Mouse (Mus musculus) gastrocnemius, postnatal 14 days (tissue): Measurements from ENCODE around the gene Kmt5a. TPM values are rescaled to one million over a fixed set of nuclear protein-coding genes. Genes with fewer than 3 reads are reported as not detected.

Experiments used
- DNase-seq: peaks from one replicate; pipeline ENCODE4 v3.0.0; 2021; ENCODE audit warnings: mixed read lengths
- intact Hi-C: fragments of 180-260 bp; cut with DNase I; formaldehyde crosslinking; loops from one replicate; pipeline ENCODE4 v1.15.1; 2025; ENCODE audit warnings: low total_unique reads
- long read RNA-seq, 2 experiments: library from polyadenylated mRNA; stranded (forward); transcript quantifications; one replicate each; pipeline ENCODE4 v2.0.0; 2021
- total RNA-seq, 2 experiments: library from RNA; stranded (reverse); gene quantifications; 2 replicates each; pipeline ENCODE4 v1.2.3; 2021

The Kmt5a gene
- total RNA-seq, result 10 to 100 TPM; 56.4 to 66.0 TPM
- long read RNA-seq, experiment 1, transcript Kmt5a-209 (8 exons, 2,112 nt), result minor isoform, 6 of 51 reads
- long read RNA-seq, experiment 1, transcript Kmt5a-202 (7 exons, 1,425 nt), result major isoform, 19 of 51 reads
- long read RNA-seq, experiment 1, partial matches to known transcripts, result 8 of 51 reads
- long read RNA-seq, experiment 1, other reads (novel, unspliced or antisense), result 13 of 51 reads
- long read RNA-seq, experiment 2, transcript Kmt5a-202 (7 exons, 1,425 nt), result major isoform, 23 of 73 reads
- long read RNA-seq, experiment 2, transcript Kmt5a-201 (8 exons, 2,739 nt), result minor isoform, 12 of 73 reads
- long read RNA-seq, experiment 2, partial matches to known transcripts, result 13 of 73 reads
- long read RNA-seq, experiment 2, other reads (novel, unspliced or antisense), result 21 of 73 reads

DNA sequence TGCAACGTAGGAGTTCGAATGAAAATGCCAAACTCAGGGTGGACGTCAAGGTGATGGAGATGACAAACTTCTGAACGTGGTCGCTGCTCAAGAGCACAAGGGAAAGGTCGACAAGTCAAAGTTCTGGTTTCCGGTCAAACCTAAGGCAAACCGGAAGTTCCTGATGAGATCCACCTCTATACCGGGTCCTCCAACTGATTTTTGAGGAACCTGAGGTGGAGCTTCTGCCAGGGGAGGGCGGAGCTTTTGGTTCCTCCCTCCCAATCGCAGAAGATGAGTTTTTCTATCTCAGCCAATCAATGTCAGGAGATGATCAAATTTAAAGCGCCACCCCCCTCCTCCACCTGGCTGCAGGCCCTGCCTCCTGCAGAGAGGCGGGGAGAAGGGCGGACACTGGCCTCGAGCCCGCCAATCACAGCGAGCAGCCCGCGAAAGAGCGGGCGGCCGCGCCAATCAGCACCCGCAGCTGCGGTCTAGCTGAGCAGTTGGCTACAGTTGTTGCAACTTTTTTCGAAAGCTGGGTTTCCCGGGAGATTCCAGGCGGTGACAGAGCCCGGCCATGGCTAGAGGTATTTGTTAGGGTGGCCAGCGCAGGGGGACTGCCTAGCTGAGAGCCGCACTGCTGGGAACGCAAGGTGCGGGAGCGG, at the start of gene Kmt5a:
Gene Kmt5a (plus strand): TSS at position 484 of the 647 bp plus-strand sequence.
- intact Hi-C loops, result loop anchor here (5.0 kb wide), 1 partner anchor 98 kb away; no protein-coding TSS in a partner anchor
- DNase-seq, result peak; percentile 93

DNA sequence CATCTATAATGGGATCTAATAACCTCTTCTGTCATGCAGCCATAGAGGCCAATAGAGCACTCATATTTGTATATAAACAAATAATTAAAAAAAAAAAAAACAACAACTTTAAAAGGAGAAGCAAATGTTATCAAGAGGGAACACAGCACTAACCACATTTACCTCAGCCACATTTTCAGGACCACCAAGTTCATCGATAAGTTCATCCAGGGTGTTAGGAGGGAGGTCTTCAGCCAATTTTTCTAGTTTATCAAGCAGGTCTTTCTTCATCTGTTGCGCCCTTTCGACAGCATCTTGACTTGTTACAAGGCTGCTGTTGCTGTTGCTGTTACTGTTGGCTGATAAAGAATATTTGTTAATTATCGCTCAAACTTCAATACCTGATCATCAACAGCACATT, 47.3 kb upstream of the Kmt5a start:
- intact Hi-C loops, result no loop called here
- no peak for DNase-seq

DNA sequence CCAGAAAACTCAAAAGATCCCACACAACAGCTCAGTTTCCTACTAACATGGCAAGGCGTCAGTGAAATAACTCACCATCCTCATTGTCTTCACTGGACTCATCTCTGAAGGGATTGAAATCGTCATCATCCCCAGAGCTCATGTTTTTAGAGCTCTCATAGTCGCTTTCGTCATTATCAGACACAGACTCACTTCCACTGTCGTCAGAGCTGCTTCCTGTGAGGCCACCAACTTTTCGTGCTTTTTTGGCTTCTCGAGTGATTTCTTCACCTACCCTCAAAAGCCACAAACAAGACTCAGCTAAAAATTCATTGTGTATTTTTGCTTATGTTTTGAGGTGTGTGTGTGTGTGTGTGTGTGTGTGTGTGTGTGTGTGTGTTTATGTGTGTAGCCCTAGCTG, 46.0 kb upstream of the Kmt5a start:
- no peak for DNase-seq
- intact Hi-C loops, result no loop called here

DNA sequence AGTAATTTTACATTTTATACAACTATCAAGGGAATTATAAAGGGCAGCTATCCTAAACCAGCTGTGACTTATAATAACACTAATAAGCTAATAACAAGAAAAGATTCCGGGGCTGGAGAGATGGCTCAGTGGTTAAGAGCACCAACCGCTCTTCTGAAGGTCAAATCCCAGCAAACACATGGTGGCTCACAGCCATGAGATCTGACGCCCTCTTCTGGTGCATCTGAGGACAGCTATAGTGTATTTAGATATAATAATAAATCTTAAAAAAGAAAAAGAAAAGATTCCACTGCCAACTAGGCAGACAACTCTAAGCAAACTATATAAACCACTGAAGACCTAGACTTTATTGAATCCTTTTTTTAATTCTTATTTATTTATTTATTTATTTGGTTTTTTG, 28.9 kb upstream of the Kmt5a start:
- intact Hi-C loops, result loop anchor here (5.0 kb wide), 1 partner anchor 39 kb away; no protein-coding TSS in a partner anchor

DNA sequence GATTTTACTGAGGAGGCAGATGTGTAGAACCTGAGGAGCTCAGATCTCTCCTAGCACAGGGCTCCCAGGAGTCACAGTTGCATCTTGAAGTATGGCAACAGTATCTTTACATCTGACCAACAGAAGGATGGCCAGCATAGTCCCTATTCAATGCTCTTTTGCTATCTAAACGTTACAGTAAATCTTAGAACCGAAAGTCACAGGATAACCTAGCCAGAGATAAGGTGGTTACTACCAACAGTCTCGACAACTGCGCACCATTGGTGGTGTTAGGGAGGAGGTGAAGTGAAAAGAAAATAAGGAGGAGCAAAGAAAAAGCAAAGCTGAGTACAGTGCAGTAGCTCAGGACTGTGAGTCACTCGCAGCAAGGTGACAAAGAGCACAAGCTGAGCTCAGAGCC, 27.6 kb upstream of the Kmt5a start:
- intact Hi-C loops, result loop anchor here (5.0 kb wide), 1 partner anchor 40 kb away; no protein-coding TSS in a partner anchor
- no peak for DNase-seq

More for the DNA sequence above, 28.9 kb upstream of the Kmt5a start:
- no peak for DNase-seq

DNA sequence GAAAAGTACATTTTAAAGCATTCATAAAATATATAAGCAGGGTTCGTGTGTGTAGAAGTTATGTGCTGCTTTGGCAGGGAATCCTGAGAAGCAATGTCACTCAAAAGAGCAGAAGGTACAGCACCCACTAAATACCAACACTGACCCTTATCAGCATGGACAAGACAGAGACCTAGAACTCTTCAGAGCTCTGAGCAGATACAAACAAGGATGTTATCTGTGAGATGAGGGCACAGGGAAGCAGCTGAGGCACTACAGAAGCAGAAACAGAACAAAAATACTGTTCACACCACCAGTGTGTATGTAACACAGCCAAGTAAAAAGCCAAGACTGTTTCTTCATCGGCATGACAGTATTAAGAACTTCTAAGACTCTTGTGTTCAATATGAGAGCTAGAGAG, 20.8 kb upstream of the Kmt5a start:
- intact Hi-C loops, result no loop called here
- DNase-seq, result no peak

DNA sequence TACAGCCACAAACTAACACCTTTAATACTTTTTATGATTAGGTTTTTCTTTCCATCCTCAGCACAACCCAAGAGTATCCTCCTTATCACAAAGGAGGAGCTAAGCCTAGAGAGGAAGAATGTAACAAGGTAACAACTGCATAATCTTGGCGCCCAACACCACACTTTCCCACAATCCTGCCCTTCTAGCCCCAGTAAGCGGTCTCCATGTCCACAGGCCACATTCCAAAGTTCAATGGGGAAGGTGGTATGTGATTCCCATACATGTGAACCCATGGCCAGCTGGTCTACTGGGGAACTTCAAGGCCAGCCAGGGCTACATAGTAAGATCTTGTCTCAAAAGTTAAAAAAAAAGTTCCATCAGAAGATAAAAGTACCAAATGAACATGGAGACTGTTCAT, 17.9 kb upstream of the Kmt5a start:
- no peak for DNase-seq
- intact Hi-C loops, result no loop called here

DNA sequence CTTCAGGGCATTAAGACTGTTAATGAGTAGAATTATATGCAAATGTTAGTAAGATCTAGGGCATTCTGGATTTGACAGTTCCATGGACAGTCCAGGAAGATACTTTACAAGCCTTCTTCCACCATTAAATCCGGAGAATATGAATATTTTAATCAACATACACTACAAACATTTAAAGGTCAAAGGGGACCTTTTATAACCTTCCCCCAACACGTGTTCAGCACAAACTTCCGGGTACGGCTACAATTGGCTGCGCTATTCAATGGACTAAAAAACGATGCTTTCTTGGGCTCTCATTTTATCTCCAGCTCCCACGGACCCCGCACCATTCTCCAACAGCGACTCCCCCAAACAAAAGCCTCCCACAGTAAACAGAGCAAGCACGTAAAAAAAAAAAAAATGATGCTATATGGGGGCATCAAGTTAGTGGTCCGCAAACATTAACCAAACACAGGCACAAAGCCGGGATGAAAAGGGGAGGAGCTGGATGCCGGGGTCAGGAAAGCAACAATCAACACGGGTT, 15.5 kb upstream of the Kmt5a start:
- intact Hi-C loops, result no loop called here
- DNase-seq, result no peak

DNA sequence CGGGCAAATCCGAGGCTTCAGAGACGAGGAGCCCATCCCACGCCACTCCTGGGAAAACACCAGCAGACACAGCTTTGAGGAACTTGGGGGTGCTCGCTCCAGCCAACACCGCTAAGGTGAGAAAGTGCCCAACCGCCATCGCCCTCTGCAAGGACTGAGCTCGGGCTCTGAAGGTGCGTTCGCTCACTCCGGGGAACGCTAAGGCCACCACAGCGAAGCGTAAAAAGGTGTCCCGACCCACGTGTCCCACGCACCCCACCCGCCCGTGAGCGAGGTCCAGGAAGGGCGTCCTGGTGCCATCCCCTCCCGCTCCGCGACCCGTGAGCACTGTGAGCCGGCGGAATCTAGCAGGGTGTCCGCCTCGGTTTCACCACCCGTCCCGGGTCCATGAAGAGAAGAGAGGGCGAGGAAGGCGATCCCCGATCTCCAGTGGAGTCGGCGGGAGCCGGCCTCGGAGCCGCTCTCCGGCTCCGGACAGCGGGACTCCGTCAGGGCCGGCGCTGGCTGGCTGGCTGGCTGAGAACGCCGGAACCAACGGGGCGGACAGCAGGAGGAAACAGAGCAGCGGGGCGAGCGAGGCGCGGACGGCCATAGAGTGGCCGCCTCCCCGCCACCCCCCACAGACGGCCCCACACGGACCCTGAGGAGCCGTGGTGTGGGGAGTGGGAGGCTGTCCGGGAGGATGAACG, 14.9 kb upstream of the Kmt5a start:
- peak; percentile 17 for DNase-seq
- intact Hi-C loops, result loop anchor here (5.0 kb wide), 1 partner anchor 117 kb away; the partner anchor contains the start of gene Tmed2

DNA sequence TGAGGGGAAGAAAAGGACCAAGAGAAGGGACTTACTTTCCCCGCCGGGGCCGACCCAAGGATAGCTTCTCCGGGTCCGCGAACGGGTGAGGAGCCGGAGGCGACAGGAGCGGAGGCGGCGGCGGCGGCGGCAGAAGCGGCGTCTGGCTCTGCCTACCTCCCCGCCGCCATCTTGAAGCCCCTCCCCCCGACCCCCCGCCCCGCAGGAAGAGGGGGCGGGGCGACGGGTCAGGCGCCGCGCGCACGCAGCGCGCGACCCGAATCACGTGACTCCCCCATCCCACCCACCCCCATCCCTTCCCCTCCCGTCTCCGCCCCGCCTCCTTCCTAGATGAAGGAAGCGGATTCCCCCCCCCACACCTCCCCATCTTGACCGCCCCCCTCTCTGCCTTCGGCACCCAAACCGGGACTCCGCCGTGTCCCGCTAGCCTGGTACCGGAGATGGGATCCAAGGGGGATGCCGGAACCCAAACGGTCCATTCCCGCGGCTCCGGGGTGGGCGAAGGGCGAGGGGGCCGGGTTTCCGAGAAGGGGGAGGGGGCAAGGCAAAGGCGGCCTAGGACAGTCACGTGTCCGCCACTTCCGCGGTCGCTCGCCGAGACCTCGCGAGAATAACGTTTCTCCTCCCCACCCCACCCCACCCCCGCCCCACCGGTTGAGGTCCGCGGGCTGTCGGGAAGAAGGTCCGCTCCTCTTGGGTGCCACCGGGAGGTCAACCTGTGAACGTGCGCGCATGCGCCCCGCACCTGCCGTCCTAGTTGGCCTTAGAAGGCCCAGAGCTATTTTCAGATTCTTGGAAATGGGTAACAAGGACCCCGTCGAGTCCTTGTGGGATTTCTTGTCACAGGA, 14.1 kb upstream of the Kmt5a start, which contains the start of gene Sbno1:
Gene Sbno1 (minus strand): TSS at position 590 of the 848 bp plus-strand sequence.
- peak; percentile 94 for DNase-seq
- intact Hi-C loops, result loop anchor here (5.0 kb wide), 1 partner anchor 117 kb away; the partner anchor contains the start of gene Tmed2

DNA sequence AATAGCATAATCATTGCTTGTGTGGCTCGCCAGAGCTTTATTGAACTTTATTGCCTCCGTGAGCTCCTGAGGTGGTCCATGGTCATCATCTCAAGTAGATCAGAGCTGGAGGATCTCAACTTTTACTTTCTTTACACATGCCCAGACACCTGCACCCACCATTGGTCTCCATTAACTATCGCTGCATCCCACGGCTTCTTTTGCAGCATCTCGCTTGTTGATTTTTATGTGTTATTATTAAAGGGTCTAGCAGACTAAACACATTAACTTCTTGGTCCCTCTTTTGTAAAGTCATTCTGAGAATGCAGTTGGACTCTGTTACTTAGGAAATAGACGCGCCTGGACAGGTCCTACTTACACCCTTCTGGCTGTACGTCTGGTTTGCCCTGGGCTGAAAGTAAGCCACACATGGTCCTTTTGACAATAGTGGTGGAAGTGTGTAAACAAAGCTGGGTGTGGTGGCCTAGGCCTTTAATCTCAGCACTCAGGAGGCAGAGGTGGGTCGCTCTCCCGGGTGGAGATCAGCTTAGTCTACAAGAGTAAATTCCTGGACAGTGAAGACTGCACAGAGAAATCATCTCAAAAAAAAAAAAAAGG, 13.2 kb upstream of the Kmt5a start:
- intact Hi-C loops, result loop anchor here (5.0 kb wide), 1 partner anchor 116 kb away; the partner anchor contains the start of gene Tmed2
- no peak for DNase-seq

DNA sequence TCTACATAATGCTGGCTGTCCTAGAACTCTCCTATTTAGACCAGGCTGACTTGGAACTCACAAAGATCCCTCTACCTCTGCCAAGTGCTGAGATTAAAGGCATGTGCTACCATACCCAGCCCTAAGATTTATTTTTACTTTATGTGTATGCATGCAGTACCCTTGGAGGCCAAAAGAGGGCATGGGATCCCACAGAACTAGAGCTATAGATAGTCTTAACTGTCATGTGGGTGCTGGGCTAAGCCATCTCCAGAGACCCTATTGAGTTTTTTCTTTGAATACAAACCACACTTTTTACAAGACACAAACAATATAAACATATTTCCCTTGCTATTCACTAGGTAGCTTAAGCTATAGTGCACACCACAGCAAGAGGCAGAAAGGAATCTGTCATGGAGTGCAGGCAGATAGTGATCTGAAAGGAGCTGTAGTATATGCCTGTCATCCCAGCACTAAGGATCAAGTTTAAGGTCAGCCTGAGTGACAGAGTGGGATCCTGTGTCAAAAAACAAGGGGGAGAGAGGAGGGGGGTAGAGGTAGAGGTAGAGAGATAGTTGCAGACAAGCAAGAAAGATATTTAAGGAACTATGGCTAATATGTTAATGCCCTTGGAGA, 7.2 kb upstream of the Kmt5a start:
- intact Hi-C loops, result loop anchor here (5.0 kb wide), 1 partner anchor 120 kb away; the partner anchor contains the start of gene Ddx55
- DNase-seq, result peak; percentile 57

DNA sequence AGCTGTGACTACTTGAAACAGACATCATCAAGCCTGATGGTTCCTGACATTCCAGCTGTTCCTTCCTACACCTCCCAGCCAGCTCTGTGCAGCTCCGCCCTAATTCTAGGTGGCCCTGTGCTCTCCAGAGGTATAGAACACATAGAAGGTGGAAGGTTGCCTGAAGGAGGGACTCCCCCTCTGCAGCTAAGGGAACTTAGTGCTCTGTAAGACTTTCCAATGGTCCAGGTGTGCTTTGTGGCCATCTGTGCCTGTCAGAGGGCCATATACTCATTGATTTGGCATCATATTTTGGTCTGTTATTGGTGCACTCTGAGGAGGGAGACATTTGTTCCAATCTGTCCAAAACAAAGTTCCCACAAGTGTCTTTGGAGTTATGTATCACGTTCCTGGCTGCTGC, 6.7 kb upstream of the Kmt5a start:
- intact Hi-C loops, result loop anchor here (5.0 kb wide), 1 partner anchor 119 kb away; the partner anchor contains the start of gene Ddx55
- no peak for DNase-seq

DNA sequence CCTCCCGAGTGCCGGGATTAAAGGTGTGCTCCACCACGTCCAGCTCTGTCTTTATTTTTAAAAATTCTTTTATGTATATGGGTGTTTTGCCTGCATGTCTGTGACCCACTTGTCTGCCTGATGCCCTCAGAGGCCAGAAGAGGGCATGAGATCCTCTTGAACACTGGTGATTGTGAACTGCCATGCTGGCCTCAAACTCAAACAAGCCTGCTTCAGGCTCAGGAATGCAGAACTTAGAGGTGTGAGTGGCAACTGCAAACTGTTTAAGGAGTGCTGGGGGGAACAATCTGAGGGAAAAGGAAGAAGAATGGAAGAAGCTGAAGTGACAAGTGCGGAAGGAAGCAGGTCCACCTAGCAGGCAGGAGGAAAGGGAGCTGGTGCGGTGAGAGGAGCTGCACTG, 1.5 kb upstream of the Kmt5a start:
- no peak for DNase-seq
- intact Hi-C loops, result loop anchor here (5.0 kb wide), 1 partner anchor 99 kb away; no protein-coding TSS in a partner anchor

DNA sequence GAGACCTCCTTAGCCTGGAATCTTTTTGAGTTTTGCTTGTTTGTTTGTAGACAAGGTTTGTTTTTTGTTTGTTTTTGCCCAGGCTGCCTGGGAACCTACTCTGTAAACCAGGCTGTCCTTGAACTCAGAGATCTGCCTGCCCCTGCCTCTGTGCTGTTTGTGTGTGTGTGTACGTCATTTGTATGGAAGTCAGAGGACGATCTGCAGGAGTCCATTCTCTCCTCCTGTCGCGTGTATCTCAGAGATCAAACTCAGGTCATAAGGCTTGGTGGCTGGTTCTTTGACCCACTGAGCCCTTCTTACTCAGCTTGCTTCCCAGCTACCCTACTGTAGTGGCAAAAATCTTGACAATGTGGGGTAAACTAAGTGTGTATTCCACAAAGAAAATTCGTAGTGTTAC, 984 bp upstream of the Kmt5a start:
- intact Hi-C loops, result loop anchor here (5.0 kb wide), 1 partner anchor 99 kb away; no protein-coding TSS in a partner anchor
- DNase-seq, result no peak

DNA sequence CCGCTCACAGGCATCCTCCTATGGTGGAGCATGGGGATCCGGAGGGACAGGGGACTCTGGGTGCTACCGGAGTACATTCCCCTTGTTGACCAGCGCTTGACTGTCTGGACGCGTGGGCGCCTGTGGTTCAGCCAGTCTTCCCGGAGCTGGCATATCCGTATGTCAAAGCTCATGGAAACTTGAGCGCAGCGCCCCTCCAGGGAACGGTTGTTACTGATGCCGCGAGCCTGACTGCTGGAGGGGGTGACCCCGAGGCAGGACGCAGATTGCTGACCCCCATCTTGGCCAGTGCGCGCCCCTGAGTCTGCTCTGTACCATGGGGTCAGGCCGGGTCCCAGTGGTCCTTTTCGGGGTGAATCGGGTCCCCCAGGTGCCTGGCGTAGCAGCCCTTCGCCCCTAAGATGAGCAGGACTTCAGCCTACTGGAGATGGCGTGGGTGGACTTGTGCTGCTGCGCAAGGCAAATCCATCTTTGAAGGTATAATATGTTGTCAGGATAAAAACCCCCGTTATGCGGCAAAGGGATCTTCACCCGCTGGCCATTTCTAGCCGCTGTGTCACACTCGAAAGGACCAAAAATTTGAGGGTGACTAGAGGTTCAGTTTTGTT, 468 bp downstream of the Kmt5a start:
- peak; percentile 65 for DNase-seq
- intact Hi-C loops, result no loop called here

DNA sequence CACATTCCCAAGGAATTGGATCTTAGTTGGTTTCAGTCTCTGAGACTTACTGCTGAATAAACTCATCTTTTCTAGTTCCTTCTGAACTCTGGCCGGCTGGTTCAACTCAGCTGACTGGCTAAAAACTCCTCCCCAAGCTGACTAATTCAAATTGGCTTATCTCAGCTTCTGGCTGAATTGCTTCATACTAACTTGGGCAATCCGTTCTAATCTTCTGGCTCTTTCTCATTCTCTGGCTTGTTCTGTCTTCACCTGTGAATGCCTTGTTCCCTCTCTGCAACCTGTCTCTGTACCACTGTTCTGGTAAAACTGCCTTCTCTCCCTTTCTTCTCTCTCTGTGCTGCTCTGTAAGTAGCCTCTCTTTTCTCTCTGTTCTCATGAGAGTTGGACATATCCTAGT, 2.9 kb downstream of the Kmt5a start:
- no peak for DNase-seq
- intact Hi-C loops, result no loop called here
